Comparison of ENCODE assay signal across 8 mouse cellular contexts in genomic region chr10:80147146-80147718, GRCm38 (mm10). TPM values are rescaled to one million over a fixed set of nuclear protein-coding genes. Genes with fewer than 3 reads are reported as not detected.
DNase-seq lines count a peak whose midpoint lies in the region; ATAC-seq and TF ChIP-seq lines count a peak whose summit lies in the region.

No protein-coding gene starts in this region.

- H3K9me3 ChIP-seq in lung, embryonic 14.5 days (ENCODE audit: low read depth, low read length), result no peaks in the 10 kb centered on the region
- no peaks in the 10 kb centered on the region for H3K9me3 ChIP-seq in embryonic facial prominence, embryonic 13.5 days
- no peaks in the 10 kb centered on the region for H3K9me3 ChIP-seq in hindbrain, embryonic 15.5 days

- no peak for DNase-seq in lung, embryonic 14.5 days
- no peak for DNase-seq in lung, postnatal 36 days
- no peak for DNase-seq in urinary bladder, adult 2 months (ENCODE audit: low spot score)
- DNase-seq in cerebellum, adult 11-12 months, result no peak
- DNase-seq in ovary, postnatal 36 days (ENCODE audit: low spot score), result no peak

- WGBS in lung, embryonic 14.5 days, result 62% methylated on average over 5 of the region's 5 CpGs
- 71% methylated on average over 5 of the region's 5 CpGs for WGBS in embryonic facial prominence, embryonic 13.5 days
- 80% methylated on average over 5 of the region's 5 CpGs for WGBS in hindbrain, embryonic 15.5 days
- WGBS in macrophage (ENCODE audit: missing documents), result 87% methylated on average over 5 of the region's 5 CpGs

- no peak for ATAC-seq in lung, embryonic 14.5 days (ENCODE audit: insufficient read depth)
- ATAC-seq in embryonic facial prominence, embryonic 13.5 days (ENCODE audit: insufficient number of reproducible peaks, insufficient read depth, low FRiP score, low TSS enrichment, low read depth), result no peak
- no peak for ATAC-seq in hindbrain, embryonic 15.5 days (ENCODE audit: low FRiP score, low read depth)

- H3K36me3 ChIP-seq in lung, embryonic 14.5 days (ENCODE audit: insufficient read depth), result peaks cover 58% of the 10 kb centered on the region
- peaks cover 56% of the 10 kb centered on the region for H3K36me3 ChIP-seq in embryonic facial prominence, embryonic 13.5 days
- H3K36me3 ChIP-seq in hindbrain, embryonic 15.5 days, result peaks cover 16% of the 10 kb centered on the region
- peaks cover 12% of the 10 kb centered on the region for H3K36me3 ChIP-seq in macrophage (ENCODE audit: inconsistent target)

- H3K4me3 ChIP-seq in lung, embryonic 14.5 days (ENCODE audit: low read depth, low read length), result peak overlapping the region; percentile 99
- H3K4me3 ChIP-seq in embryonic facial prominence, embryonic 13.5 days, result peak overlapping the region; percentile 97
- peak overlapping the region; percentile 87 for H3K4me3 ChIP-seq in hindbrain, embryonic 15.5 days
- no peak overlapping the region for H3K4me3 ChIP-seq in macrophage (ENCODE audit: inconsistent target)

- H3K4me1 ChIP-seq in lung, embryonic 14.5 days (ENCODE audit: insufficient read depth), result 0 out of 2 replicates have a peak, but pooled peaks cover 4% of the 10 kb centered on the region
- H3K4me1 ChIP-seq in embryonic facial prominence, embryonic 13.5 days, result peaks cover 50% of the 10 kb centered on the region
- H3K4me1 ChIP-seq in hindbrain, embryonic 15.5 days (replicated peaks), result peaks cover 45% of the 10 kb centered on the region

- peak overlapping the region; percentile 63 for H3K4me2 ChIP-seq in lung, embryonic 14.5 days
- H3K4me2 ChIP-seq in embryonic facial prominence, embryonic 13.5 days, result peak overlapping the region; percentile 98
- H3K4me2 ChIP-seq in hindbrain, embryonic 15.5 days, result peak overlapping the region; percentile 96

- peak overlapping the region; percentile 100 for H3K27ac ChIP-seq in lung, embryonic 14.5 days (ENCODE audit: low read depth)
- peak overlapping the region; percentile 100 for H3K27ac ChIP-seq in embryonic facial prominence, embryonic 13.5 days
- peak overlapping the region; percentile 100 for H3K27ac ChIP-seq in hindbrain, embryonic 15.5 days (replicated peaks)
- peak overlapping the region; percentile 93 for H3K27ac ChIP-seq in macrophage

- peaks cover 70% of the 10 kb centered on the region for H3K79me2 ChIP-seq in macrophage (ENCODE audit: inconsistent target)

- H3K27me3 ChIP-seq in lung, embryonic 14.5 days (ENCODE audit: insufficient read depth, low read length), result no peaks in the 10 kb centered on the region
- no peaks in the 10 kb centered on the region for H3K27me3 ChIP-seq in embryonic facial prominence, embryonic 13.5 days
- no peaks in the 10 kb centered on the region for H3K27me3 ChIP-seq in hindbrain, embryonic 15.5 days

- no peak for TF ChIP-seq CTCF in lung, embryonic 14.5 days (IDR thresholded peaks at IDR 0.05; ENCODE audit: low read depth)

- H3K9ac ChIP-seq in lung, embryonic 14.5 days, result peak overlapping the region; percentile 96
- H3K9ac ChIP-seq in embryonic facial prominence, embryonic 13.5 days, result peak overlapping the region; percentile 96
- H3K9ac ChIP-seq in hindbrain, embryonic 15.5 days, result peak overlapping the region; percentile 97

RNA-seq across cellular contexts. Expression of gene Midn, which starts 0.8 kb away (rescaled TPM):
- polyA plus RNA-seq in lung, embryonic 14.5 days (2014; fragmentation: Nextera tagmentation; extraction: Ambion mirVana), result 32.6 and 34.2 TPM in 2 replicates
- 21.2 and 25.7 TPM in 2 replicates for polyA plus RNA-seq in embryonic facial prominence, embryonic 13.5 days (2015; fragmentation: Nextera tagmentation; extraction: Ambion mirVana)
- polyA plus RNA-seq in hindbrain, embryonic 15.5 days (2015; fragmentation: Nextera tagmentation; extraction: Ambion mirVana), result 22.6 and 26.0 TPM in 2 replicates
- total RNA-seq in macrophage (2018; cell fraction: chromatin; rRNA removed), result 100 to 1,000 TPM in 2 of 26 experiments, 10 to 100 TPM in 24; 13.9 to 126 (median 56.5) TPM
- total RNA-seq in macrophage (2018; cell fraction: cytosol; rRNA removed), result 10 to 100 TPM; 20.5 to 44.1 (median 32.8) TPM
- total RNA-seq in macrophage (2018; cell fraction: nucleus; rRNA removed), result 100 to 1,000 TPM in 2 of 26 experiments, 10 to 100 TPM in 24; 20.4 to 111 (median 44.0) TPM
- 16.3 to 36.3 TPM (median 20.3 TPM) in 3 replicates for polyA plus RNA-seq in macrophage (2018)
- 21.2 and 30.5 TPM in 2 replicates for polyA plus RNA-seq in urinary bladder, adult 2 months (2012; rRNA removed)

RNA-seq across cellular contexts. Expression of gene Cbarp, which starts 6.6 kb away (rescaled TPM):
- 3.8 and 5.5 TPM in 2 replicates for polyA plus RNA-seq in lung, embryonic 14.5 days (2014; fragmentation: Nextera tagmentation; extraction: Ambion mirVana)
- polyA plus RNA-seq in embryonic facial prominence, embryonic 13.5 days (2015; fragmentation: Nextera tagmentation; extraction: Ambion mirVana), result 6.8 and 9.8 TPM in 2 replicates
- 61.4 and 71.3 TPM in 2 replicates for polyA plus RNA-seq in hindbrain, embryonic 15.5 days (2015; fragmentation: Nextera tagmentation; extraction: Ambion mirVana)
- 10 to 100 TPM in 3 of 26 experiments, 1 to 10 TPM in 22, under 1 TPM in 1; 0.58 to 13.3 (median 5.5) TPM for total RNA-seq in macrophage (2018; cell fraction: chromatin; rRNA removed)
- total RNA-seq in macrophage (2018; cell fraction: cytosol; rRNA removed), result 1 to 10 TPM in 22 of 26 experiments, under 1 TPM in 4; 0.79 to 3.8 (median 1.7) TPM
- 10 to 100 TPM in 3 of 26 experiments, 1 to 10 TPM in 23; 2.2 to 12.1 (median 4.5) TPM for total RNA-seq in macrophage (2018; cell fraction: nucleus; rRNA removed)
- 1.9 to 3.0 TPM (median 2.4 TPM) in 3 replicates for polyA plus RNA-seq in macrophage (2018)
- 9.2 and 12.2 TPM in 2 replicates for polyA plus RNA-seq in urinary bladder, adult 2 months (2012; rRNA removed)

RNA-seq across cellular contexts. Expression of gene Atp5d, which starts 8.8 kb away (rescaled TPM):
- polyA plus RNA-seq in lung, embryonic 14.5 days (2014; fragmentation: Nextera tagmentation; extraction: Ambion mirVana), result 493 and 529 TPM in 2 replicates
- polyA plus RNA-seq in embryonic facial prominence, embryonic 13.5 days (2015; fragmentation: Nextera tagmentation; extraction: Ambion mirVana), result 491 and 513 TPM in 2 replicates
- 503 and 517 TPM in 2 replicates for polyA plus RNA-seq in hindbrain, embryonic 15.5 days (2015; fragmentation: Nextera tagmentation; extraction: Ambion mirVana)
- total RNA-seq in macrophage (2018; cell fraction: chromatin; rRNA removed), result 10 to 100 TPM in 16 of 26 experiments, 1 to 10 TPM in 10; 3.8 to 43.6 (median 11.7) TPM
- 100 to 1,000 TPM; 148 to 224 (median 185) TPM for total RNA-seq in macrophage (2018; cell fraction: cytosol; rRNA removed)
- total RNA-seq in macrophage (2018; cell fraction: nucleus; rRNA removed), result 10 to 100 TPM; 18.0 to 57.5 (median 33.5) TPM
- polyA plus RNA-seq in macrophage (2018), result 68.4 to 213 TPM (median 169 TPM) in 3 replicates
- 367 and 372 TPM in 2 replicates for polyA plus RNA-seq in urinary bladder, adult 2 months (2012; rRNA removed)

RNA-seq across cellular contexts. Expression of gene Cirbp, which starts 18.6 kb away (rescaled TPM):
- 71.8 and 71.9 TPM in 2 replicates for polyA plus RNA-seq in lung, embryonic 14.5 days (2014; fragmentation: Nextera tagmentation; extraction: Ambion mirVana)
- 142 and 162 TPM in 2 replicates for polyA plus RNA-seq in embryonic facial prominence, embryonic 13.5 days (2015; fragmentation: Nextera tagmentation; extraction: Ambion mirVana)
- 295 and 319 TPM in 2 replicates for polyA plus RNA-seq in hindbrain, embryonic 15.5 days (2015; fragmentation: Nextera tagmentation; extraction: Ambion mirVana)
- 100 to 1,000 TPM in 11 of 26 experiments, 10 to 100 TPM in 15; 17.6 to 198 (median 86.7) TPM for total RNA-seq in macrophage (2018; cell fraction: chromatin; rRNA removed)
- total RNA-seq in macrophage (2018; cell fraction: cytosol; rRNA removed), result 10 to 100 TPM; 10.1 to 24.5 (median 16.7) TPM
- total RNA-seq in macrophage (2018; cell fraction: nucleus; rRNA removed), result 10 to 100 TPM; 11.8 to 97.1 (median 35.2) TPM
- polyA plus RNA-seq in macrophage (2018), result 17.6 to 31.0 TPM (median 19.0 TPM) in 3 replicates
- polyA plus RNA-seq in urinary bladder, adult 2 months (2012; rRNA removed), result 249 and 276 TPM in 2 replicates

RNA-seq across cellular contexts. Expression of gene 1600002K03Rik, which starts 25.5 kb away (rescaled TPM):
- 8.3 and 9.7 TPM in 2 replicates for polyA plus RNA-seq in lung, embryonic 14.5 days (2014; fragmentation: Nextera tagmentation; extraction: Ambion mirVana)
- 11.0 and 11.6 TPM in 2 replicates for polyA plus RNA-seq in embryonic facial prominence, embryonic 13.5 days (2015; fragmentation: Nextera tagmentation; extraction: Ambion mirVana)
- 10.1 and 12.7 TPM in 2 replicates for polyA plus RNA-seq in hindbrain, embryonic 15.5 days (2015; fragmentation: Nextera tagmentation; extraction: Ambion mirVana)
- 1 to 10 TPM in 18 of 26 experiments, not detected in 8; 1.4 to 4.6 (median 2.1) TPM for total RNA-seq in macrophage (2018; cell fraction: chromatin; rRNA removed)
- total RNA-seq in macrophage (2018; cell fraction: cytosol; rRNA removed), result 10 to 100 TPM; 11.6 to 18.9 (median 13.6) TPM
- total RNA-seq in macrophage (2018; cell fraction: nucleus; rRNA removed), result 1 to 10 TPM in 25 of 26 experiments, not detected in 1; 2.4 to 8.5 (median 4.7) TPM
- 4.4 to 19.3 TPM (median 13.3 TPM) in 3 replicates for polyA plus RNA-seq in macrophage (2018)
- 18.4 and 21.5 TPM in 2 replicates for polyA plus RNA-seq in urinary bladder, adult 2 months (2012; rRNA removed)
